Mouse (Mus musculus) layer of hippocampus, adult 9-11 months (tissue): Measurements from ENCODE around the gene Nr1i3.
"Not testable (repeated sequence)": the region's sequence is repeated elsewhere in the genome, so short reads cannot be mapped to it uniquely, and the experiment has no call there.

ENCODE experiments used
- DNase-seq: peaks from one replicate; pipeline ENCODE4 v3.0.0; 2022

The Nr1i3 gene

DNA sequence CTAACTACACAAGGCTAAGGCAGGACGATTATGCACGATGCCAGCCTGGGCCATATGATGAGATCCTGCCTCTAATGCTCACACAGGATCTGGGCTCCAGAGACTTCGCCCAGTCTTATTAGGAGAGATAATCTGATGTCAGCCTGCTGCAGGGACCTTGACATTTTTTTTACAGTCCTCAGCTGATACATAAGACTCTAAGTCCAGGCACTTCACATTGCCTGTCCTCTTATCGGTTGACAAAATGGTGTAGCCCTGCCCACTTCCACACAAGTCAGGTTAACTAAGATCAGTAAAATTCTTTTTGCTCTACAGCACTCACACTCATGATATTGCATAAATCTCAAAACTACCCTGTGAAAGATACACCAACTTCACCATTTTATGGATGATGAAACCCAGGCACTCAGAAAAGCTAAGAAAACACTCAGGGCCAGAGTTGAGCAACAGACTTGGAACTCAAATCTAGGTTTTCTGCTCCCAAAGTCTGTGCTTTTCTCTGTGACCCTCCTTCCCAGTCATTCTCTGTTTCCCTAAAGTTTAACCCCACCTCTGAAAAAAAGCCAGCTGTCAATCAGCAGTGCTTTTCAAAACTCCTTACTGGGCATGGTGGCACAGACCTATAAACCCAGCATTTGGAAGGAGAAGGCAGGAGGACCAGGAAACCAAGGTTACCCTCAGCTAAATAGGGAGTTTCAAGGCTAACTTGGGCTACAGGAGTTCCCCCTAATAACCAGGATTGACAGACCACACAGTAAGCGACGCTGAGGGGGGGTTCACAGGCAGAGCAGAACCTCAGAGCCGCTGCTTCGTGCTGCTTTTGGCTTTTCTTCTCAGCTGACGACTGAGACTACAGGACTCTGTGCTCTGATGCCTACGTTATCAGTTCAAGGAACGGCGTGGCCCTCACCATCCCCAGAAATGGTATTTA, 19.3 kb downstream of the Nr1i3 start:
- no peak for DNase-seq

DNA sequence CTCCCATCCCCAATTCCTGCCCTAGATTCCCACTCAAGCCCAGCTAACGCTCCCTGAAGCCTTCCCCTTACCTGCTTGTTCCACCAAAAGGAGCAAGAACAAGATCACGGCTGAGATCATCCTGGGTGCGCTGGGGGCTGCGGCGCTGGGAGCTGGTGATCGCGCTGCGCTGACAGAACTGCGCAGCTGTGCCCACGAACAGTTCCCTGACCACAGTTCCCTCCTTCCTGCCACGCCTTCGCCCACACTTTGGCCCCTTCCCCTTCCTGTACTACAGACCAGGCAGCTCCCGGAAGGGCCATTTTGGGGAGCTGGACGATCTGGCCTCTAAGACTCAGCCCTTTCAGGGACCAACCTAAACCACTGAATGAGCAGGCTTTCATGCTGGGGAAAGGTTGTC, 20.4 kb downstream of the Nr1i3 start, which contains the start of gene Fcer1g:
Gene Fcer1g, minus strand, starts transcription at position 240 of the 400 bp plus-strand sequence.
- DNase-seq, result peak; percentile 73

DNA sequence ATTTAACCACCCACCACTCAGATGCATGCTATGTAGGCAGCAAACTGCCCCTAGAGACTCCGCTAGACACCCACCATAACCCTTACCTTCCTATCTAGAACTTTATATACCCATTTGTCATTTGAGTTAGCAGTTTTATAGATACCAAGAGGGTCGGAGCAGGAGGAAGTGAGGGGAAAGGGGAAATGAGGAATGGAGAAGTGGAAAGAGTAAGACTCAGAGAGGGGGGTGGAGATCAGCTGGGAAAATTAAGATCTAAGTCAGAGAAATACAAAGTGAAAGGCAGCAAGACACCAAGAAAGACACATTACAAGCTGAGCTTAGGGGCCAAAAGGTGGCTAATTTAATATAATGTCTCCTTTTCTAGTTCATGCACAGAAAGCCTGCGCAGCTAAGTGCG, 20.8 kb downstream of the Nr1i3 start:
- no peak for DNase-seq

DNA sequence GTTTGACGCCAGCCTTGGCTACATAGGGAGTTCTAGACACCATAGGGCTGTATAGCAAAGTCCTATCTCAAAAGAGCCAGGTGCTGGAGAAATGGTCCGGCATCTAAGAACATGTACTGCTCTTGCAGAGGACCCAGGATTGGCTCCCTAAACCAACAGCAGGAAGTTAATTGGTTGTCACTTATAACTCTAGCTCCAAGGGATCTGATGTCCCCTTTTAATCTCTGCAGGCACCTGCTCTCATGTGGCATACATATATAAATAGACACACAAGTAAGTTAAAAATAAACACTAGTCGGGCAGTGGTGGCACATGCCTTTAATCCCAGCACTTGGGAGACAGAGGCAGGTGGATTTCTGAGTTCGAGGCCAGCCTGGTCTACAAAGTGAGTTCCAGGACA, 22.0 kb downstream of the Nr1i3 start:
- DNase-seq, result no peak

DNA sequence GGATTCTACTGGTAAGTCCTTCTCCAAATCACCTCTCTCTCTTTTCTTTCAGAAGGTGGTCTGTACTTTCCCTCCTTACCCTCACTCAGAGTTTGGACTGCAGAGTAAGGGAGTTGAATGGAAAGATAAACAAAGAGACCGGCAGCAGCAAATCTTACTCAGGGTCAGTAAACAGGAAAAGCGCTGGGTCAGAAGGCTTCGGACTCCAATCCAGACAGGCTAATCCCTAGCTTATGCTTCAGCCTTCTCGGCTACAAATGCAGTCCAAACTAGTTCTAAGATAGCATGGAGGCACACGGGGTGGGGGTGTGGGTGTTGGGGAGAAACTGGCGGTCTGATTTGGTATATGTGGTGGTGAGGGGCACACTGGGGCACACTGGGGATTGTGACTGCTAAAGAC, 23.7 kb downstream of the Nr1i3 start:
- no peak for DNase-seq

DNA sequence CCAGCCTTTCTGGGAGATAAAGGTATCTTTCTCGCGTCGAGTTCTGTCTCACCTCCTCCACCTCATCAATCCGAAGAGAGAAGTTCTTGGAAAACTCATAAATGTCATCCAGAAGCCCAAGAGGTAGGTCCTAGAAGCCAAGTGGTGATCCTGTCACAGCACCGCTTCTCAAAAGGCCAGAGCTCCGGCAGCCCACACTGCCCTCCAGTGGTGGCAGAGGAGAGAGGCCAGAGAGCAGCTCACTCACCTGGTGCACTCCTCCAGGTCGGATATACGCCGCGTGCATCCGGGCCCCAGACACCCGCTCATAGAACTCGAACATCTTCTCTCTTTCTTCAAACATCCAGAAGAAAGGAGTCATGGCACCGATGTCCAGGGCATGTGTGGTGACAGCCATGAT, 24.7 kb downstream of the Nr1i3 start:
- no peak for DNase-seq

DNA sequence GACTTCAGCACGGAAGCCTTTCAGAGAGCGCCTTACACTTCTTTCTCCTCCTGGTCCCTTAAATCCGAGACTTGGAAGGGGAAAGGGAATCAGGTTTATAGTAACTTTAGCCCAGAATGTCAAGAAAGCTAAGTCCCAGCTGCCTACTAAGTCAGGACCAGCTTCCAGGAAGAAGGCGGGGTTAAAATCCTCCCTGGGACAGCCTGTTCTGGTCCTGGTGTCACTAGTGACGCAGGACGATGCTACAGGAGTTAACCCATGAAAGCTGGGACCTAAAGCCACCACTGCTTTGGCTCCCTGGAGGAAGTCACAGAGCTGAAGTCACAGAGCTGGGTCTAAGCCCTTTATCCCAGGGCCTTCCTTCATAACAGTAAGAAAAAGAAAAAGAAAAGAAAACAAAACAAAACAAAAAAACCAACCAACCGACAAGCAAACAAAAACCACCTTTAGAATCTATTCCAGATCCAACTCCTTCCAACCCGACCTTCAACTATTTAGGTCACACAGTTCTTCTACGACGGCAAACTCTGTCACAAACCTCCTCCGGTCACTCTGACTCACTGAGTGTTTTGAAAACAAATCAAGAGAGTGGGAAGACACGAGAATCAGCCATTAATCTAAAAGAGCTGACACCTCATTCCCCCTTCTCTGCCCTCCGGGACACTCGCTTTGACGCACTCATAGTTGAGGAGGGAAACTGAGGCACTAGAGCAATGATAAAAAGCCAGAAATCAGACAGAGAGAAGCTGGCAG, 26.4 kb downstream of the Nr1i3 start:
- no peak for DNase-seq

DNA sequence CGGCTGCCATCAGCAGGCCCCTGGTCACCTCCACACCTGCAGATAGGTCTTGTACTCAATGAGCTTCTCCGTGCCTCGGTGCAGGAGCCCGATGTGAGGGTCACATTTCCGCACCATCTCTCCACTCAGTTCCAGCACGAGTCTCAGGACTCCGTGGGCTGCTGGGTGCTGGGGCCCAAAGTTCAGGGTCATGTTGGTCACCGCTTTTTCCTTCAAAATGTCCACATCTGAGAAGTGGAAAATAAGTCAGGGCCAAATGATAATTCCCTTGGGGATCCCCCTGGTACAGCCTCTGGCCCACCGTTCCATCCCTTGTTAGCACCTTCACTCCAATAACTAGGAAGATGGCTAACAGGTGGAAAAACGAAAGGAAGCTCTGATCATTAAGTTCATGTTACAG, 27.1 kb downstream of the Nr1i3 start:
- DNase-seq, result no peak

DNA sequence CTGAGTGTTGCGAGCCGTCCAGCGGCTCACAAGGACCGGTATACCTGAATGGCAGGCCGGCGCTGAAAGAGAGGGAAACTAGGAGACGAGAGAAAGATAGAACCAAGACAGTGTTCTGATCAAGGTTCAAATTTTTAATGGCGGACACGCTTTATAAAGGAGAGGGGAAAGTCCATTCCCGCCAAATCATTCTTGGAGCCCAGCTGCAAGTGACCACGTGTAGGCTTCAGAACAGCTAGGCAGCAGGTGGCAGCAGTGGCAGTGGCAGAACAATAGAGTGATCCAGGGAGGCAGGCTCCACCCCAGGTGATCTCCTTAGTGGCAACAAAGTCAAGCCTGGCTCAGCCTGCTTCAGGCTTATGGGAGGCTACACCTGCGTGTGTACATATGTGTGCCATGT, 28.2 kb downstream of the Nr1i3 start:
- DNase-seq, result not testable (repeated sequence)

DNA sequence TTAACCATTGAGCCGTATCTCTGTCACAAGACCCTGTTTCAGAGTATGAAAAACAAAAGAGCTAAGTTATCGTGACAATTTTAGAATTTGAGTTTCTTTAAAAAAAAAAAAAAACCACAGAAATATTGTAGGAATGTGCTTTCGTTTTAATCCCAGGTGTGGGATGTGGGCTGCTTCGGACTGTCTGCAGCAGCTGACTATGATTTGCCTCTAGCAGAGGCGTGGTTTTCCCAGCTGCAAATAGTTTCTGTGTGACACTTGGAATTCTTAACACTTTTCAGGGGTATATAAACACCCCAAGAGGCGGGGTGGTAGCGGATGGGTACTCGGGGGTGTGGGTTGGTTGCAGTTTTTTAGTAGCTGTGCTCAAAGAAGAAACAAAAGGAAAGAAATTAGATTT, 31.6 kb downstream of the Nr1i3 start:
- DNase-seq, result no peak

DNA sequence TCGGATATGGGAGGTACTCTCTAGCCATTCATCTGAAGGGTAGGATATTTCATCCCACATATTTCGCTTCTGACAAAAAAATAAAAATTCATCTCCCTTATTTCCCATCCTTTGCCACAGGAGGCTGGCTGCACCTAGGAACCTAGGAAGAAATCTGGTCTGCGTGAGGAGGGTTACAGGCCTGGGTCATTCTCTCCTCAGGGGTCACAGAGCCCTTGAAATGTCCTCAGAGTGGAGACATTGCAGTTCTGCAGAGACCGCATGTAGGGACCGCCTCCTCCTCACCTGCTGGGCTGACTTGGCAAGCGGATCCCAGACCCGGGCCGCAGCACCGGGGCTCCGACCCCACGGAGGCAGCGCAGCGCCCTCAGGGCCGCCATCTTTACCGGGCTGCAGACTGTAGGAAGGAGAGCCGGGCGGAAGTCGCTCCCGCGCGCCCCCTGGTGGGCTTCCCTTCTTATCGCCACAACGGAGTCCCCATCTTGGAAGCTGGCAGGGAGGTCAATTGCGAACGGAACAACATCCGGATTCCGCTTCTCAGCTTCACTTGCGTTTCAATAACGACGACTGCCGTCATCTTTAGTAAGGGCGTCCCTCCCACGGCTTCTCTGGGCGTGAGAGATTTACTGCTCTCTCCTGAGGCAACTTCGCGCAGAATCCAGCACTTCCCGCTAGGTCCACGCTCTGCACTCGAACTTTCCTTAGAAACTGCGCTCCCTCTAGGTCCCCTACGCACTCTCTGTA, 33.1 kb downstream of the Nr1i3 start:
- DNase-seq, result peak; percentile 98

DNA sequence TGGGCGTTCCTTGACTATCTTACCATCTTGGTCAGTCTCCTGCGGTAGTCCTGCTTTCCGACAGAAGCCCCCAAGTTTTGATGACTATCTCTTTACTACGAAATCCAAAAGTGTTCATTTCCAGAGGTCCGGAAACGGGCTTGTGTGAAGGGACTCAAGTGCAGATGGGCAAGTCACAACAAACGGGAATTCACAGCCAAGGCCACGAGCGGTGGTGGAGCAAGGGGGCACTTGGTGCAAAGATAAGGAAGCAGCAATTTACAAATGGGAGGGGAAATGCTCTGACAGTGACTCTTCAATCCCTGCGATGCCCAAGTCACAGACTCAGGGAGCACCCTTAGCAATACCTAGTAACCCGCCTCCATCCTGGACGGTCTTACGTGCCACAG, 33.7 kb downstream of the Nr1i3 start:
- DNase-seq, result no peak

DNA sequence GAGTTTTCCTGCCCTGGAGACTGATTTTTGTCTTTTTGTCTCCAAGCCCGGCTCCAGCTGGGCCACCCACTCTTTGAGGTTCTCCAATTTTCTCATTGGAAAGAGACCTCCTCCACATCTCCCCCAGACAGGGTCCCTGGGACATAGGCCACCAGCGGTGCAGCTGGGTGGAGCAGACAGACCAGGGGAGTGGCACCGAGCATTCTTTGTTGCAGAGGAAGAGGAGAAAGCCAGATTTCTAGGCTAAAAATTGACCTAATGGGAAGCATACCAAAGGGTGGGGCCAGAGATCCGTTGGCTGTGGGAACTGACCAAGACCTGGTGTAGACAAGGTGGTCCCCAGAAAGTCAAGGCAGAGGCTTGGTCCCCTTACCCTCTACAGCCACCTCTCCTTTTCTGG, 34.1 kb downstream of the Nr1i3 start:
- no peak for DNase-seq

DNA sequence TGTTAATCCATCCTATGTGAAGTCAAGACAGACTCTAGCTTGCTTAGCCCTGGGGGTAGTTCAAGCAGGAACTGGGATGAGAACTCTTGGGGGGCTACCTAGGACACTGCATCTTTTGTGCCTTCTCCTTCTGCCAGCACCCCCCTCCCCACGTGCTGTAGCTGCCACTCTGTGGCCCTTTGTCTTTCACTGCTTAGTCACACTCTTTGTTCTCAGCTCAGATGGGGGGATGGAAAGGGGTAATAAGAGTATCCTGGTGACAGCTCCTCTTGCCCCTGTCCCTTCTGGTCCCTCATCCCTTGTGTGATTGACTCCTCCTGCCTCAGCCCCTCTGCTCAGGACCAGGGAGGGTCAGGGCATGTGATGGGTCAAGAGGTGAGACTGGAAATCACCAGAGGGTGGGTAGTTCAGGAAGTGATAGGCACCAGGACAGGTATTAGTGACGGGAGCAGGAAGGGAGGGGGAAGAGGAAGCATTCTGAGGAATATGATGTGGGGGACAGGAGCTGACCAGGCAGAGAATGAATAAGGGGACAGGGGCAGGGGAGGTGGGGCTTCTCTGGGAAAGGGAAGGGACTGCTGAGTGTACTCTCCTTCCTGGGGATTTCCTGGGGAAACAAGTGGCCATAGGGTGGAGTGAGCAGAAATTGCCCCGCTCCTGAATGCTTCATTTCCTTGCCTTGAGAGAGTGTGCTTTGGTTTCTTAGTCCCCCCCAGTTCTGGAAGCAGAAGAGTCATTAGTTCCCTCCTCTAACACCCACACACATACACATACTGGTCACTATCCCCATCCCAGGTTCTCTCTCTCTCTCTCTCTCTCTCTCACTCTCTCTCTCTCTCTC, 34.8 kb downstream of the Nr1i3 start:
- DNase-seq, result peak; percentile 82

DNA sequence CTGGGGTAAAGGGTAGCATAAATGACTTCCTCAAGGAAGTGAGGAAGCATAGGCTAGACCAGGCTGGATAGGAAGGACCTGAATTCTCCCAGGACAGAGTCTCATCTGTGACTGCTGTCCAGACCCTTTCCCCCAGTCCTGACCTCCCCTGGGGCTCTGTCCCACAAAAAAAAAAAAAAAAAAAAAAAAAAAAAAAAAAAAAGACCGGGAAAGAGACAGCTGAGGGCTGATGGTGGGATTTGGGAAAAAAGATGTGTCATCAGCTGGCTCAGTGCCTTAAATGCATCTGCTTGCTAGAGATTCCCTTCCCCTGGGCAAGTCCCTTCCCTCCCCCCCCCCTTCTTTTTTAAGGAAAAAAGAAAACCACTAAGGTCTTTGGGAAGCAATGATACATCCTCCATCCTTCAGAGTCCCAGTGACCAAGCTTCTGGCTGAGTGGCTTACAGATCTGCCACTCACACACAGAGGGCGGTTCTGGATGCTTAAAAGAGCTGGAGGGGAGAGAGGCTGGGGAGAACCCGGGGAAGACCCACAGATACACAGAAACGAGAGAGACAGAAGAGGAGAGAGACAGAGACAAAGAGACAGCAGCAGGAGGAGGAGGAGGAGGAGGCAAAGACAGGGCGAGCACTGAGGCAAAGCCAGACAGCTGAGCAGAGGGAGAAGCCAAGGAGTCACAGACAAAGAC, 36.3 kb downstream of the Nr1i3 start, which contains the start of gene Adamts4:
Gene Adamts4, plus strand, starts transcription at position 509 of the 688 bp plus-strand sequence.
- DNase-seq, result peak; percentile 71

DNA sequence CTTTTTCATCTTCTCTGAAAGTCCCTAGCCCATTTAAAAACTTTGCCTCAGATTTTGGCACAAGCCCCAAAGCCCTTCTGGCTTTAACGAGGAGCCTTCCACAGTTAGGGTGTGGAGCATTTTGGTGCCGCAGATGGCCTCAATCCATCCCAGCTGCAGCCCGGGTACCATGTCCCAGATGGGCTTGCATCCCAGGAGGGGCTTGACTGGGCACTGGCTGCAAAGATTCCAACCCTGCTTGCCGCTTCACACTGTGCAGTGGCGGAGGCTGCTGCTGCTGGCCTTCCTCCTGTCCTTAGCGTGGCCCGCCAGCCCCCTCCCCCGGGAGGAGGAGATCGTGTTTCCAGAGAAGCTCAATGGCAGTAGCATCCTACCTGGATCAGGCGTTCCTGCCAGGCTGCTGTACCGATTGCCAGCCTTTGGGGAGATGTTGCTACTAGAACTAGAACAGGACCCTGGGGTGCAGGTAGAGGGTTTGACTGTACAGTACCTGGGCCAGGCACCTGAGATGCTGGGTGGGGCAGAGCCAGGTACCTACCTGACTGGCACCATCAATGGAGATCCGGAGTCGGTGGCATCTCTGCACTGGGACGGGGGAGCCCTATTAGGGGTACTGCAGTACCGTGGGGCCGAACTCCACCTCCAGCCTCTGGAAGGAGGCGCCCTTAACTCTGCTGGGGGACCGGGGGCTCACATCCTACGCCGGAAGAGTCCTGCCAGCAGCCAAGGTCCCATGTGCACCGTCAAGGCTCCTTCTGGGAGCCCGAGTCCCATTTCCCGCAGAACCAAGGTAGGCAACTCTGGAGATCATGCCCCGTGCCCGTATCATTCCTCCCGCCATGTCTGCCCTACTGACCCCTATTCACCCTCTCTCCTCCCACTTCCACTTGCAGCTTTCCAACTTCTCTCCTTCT, 37.2 kb downstream of the Nr1i3 start, which contains the start of gene Ndufs2:
Gene Ndufs2, minus strand, starts transcription at position 709 of the 914 bp plus-strand sequence.
- no peak for DNase-seq

DNA sequence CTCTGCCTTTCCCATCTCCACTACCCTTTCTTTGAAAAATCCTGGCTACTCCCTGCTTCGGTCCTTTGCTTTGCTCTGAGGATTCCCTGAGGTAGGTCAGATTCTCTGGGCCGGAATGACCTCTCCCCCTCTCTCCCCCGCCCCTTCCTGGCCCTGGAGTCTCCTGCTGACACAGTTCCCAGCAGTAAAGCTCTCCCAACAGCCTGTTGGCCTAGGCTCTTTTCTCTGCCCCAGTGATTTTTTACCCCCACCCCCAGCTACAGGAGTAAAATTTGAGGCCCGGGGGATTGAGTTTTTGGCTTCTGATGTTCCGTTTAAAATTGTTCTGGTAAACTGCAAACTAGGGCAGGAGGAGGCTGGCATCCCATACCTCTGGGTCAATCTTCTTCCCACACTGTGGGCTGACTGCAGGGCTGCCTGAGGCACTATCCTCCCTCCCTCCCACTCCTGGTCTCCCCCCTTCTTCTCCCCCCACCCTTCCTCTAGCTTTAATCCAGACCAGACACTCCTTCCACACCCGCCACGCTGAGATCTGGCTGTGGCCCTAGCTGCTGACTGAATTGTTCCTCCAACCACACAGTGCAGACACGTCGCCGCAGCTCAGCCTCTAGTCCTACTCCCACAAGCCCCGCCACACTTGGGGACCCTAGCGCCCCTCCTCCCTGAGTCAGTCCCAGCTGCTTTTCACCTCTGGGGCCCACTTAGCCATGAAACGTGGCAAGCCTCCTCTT, 38.0 kb downstream of the Nr1i3 start:
- DNase-seq, result no peak

DNA sequence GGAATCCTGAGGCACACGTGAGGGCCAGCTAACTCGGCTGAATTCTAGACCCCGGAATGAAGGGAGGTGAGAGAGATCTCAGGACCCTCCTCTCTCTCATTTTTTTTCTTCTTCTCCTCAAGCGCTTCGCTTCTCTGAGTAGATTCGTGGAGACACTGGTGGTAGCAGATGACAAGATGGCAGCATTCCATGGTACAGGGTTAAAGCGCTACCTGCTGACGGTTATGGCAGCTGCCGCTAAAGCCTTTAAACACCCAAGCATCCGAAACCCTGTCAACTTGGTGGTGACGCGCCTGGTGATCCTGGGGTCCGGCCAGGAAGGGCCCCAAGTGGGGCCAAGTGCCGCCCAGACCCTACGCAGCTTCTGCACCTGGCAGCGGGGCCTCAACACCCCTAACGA, 38.6 kb downstream of the Nr1i3 start:
- no peak for DNase-seq

DNA sequence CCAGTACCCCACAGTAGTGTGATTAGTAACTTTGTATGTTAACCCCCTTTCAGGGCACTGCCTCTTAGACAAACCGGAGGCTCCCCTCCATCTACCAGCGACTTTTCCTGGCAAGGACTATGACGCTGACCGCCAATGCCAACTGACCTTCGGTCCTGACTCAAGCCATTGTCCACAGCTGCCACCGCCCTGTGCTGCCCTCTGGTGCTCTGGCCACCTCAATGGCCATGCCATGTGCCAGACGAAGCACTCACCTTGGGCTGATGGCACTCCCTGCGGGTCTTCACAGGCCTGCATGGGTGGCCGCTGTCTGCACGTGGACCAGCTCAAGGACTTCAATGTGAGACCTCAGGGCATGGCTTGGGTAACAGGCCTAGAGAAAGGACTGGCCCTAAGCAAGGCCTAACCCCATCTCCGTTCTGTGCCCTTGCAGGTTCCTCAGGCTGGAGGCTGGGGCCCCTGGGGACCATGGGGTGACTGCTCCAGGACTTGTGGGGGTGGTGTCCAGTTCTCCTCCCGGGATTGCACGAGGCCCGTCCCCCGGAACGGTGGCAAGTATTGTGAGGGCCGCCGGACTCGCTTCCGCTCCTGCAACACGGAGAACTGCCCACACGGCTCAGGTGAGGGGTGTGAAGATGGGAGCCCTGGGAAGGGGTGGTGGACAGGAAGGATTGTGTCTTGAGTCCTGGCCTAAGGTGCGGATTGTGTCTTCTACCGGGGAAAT, 42.5 kb downstream of the Nr1i3 start:
- DNase-seq, result no peak
